Mouse (Mus musculus): ENCODE measurements around the gene Uqcc2.

GRCm38 (mm10) chr17:27087426-27087825 is 46.3 kb downstream of the Uqcc2 start:
- TF ChIP-seq EP300 (IDR thresholded peaks at IDR 0.05; ENCODE audit: insufficient read depth, low read depth, low read length) (no peak), CTCF (IDR thresholded peaks at IDR 0.05) (peak; percentile 56), POLR2A (IDR thresholded peaks at IDR 0.05; ENCODE audit: insufficient read depth, low read depth, low read length) (no peak)

All from heart, adult 2 months (tissue).